Mouse (Mus musculus) myocyte (in vitro differentiated cells): ENCODE data around the gene Rhbdd3.

ENCODE experiments used
- POLR2A ChIP-seq: IDR thresholded peaks from one replicate; pipeline ENCODE4 v1.6.1; 2011; ENCODE audit warnings: low read depth, mild to moderate bottlenecking, control low read depth, moderate library complexity; ENCODE audit not compliant: insufficient read length
- POLR2AphosphoS2 ChIP-seq: IDR thresholded peaks from one replicate; pipeline ENCODE4 v1.6.1; 2011; ENCODE audit warnings: low read depth, control low read depth; ENCODE audit not compliant: insufficient read length
- TCF3 ChIP-seq: IDR thresholded peaks from one replicate; pipeline ENCODE4 v1.6.1; 2011; ENCODE audit warnings: low read depth, control low read depth; ENCODE audit not compliant: insufficient read length

DNA sequence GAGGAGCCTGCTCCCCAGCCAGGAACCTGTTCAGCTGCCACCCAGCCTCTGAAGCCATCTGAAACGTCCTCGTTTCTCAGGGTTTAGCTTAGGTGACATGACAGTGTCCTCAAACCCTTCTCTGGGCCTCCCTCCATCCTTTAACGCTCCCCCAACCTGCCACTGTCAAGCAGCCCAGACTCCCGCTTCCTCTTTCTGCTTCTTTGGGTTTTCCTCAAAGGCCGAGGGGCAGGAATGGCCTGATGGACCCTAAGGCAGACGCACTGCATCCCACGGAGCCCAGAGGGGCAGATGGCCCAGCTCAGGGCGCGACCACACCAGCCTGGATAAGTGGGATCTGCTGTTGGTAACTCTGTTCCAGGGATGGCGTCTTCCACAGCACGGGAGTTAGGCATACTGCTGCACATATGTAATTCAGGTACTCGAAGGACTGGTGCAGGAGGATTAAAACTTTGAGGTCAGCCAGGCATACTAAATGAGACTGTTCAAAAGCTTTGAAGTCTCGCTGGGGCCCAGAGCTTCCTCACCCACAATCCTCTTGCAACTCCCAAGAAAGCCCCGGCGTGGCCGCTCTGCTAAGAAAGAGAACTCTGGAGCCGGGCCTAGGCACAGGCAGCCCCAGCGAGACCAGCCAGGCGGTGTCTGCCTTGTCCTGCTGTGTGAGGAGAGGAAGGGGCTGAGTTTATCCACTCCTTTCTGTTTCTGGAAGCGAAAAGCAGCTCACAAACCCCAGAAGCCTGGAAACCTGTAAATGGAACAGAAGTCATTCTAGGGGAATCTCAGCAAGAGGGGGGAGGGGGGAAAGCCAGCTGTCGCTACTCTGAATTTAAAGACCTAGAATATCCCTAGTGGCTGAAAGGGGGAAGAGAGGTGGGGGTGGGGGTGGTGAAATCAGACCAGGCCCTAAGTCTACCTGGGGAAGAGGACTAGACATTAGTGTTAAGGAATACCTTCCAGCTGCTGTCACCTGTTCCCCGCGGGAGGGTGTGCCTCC is 42.5 kb upstream of the Rhbdd3 start:
- TF ChIP-seq TCF3: no peak
- TF ChIP-seq POLR2A: no peak
- no peak for TF ChIP-seq POLR2AphosphoS2
